Mouse (Mus musculus) kidney, embryonic 15.5 days (tissue): ENCODE data around the gene Acadm. TPM values are rescaled to one million over a fixed set of nuclear protein-coding genes. Genes with fewer than 3 reads are reported as not detected.

Experiments
- ATAC-seq: fragments of 200-750 bp; cut with Nextera tagmentation; replicated peaks from 2 replicates; pipeline ENCODE4 v1.8.0; 2017; ENCODE audit warnings: moderate TSS enrichment; ENCODE audit not compliant: low FRiP score
- H3K27ac ChIP-seq: fragments of 300-500 bp; sonication (generic); 2 replicates; pipeline ENCODE4 v1.5.1; 2015; ENCODE audit warnings: mild to moderate bottlenecking, inconsistent platforms
- H3K27me3 ChIP-seq: fragments of 300-500 bp; sonication (generic); 2 replicates; pipeline ENCODE4 v1.6.1; 2015; ENCODE audit warnings: inconsistent platforms
- H3K36me3 ChIP-seq: fragments of 300-500 bp; sonication (generic); 2 replicates; pipeline ENCODE4 v1.6.1; 2015; ENCODE audit warnings: inconsistent platforms
- H3K4me1 ChIP-seq: fragments of 300-500 bp; sonication (generic); 2 replicates; pipeline ENCODE4 v1.6.1; 2015; ENCODE audit warnings: inconsistent platforms
- H3K4me2 ChIP-seq: fragments of 300-500 bp; sonication (generic); 2 replicates; pipeline ENCODE4 v1.6.1; 2015; ENCODE audit warnings: moderate library complexity, mild to moderate bottlenecking, inconsistent platforms
- H3K4me3 ChIP-seq: fragments of 300-500 bp; sonication (generic); replicated peaks from 2 replicates; pipeline ENCODE4 v1.5.1; 2015; ENCODE audit warnings: mild to moderate bottlenecking, inconsistent platforms
- H3K9ac ChIP-seq: fragments of 300-500 bp; sonication (generic); 2 replicates; pipeline ENCODE4 v1.6.1; 2015; ENCODE audit warnings: mild to moderate bottlenecking, inconsistent platforms
- H3K9me3 ChIP-seq: fragments of 300-500 bp; sonication (generic); replicated peaks from 2 replicates; pipeline ENCODE4 v1.6.1; 2016; ENCODE audit warnings: inconsistent platforms
- WGBS: fragments of 180-500 bp; shearing (Covaris S2); methylation state at CpG from one replicate; pipeline ENCODE4 v1.1.7; 2015; ENCODE audit warnings: mixed read lengths; 5-methylcytosine and 5-hydroxymethylcytosine counted together
- polyA plus RNA-seq: library from polyadenylated mRNA; unstranded; fragments of >200 nt; fragmentation: Nextera tagmentation; extraction: Ambion mirVana; gene quantifications from 2 replicates; pipeline ENCODE4 v1.2.1, GENCODE M21; 2015

Gene Acadm
- 113 and 122 TPM in 2 replicates for polyA plus RNA-seq

DNA sequence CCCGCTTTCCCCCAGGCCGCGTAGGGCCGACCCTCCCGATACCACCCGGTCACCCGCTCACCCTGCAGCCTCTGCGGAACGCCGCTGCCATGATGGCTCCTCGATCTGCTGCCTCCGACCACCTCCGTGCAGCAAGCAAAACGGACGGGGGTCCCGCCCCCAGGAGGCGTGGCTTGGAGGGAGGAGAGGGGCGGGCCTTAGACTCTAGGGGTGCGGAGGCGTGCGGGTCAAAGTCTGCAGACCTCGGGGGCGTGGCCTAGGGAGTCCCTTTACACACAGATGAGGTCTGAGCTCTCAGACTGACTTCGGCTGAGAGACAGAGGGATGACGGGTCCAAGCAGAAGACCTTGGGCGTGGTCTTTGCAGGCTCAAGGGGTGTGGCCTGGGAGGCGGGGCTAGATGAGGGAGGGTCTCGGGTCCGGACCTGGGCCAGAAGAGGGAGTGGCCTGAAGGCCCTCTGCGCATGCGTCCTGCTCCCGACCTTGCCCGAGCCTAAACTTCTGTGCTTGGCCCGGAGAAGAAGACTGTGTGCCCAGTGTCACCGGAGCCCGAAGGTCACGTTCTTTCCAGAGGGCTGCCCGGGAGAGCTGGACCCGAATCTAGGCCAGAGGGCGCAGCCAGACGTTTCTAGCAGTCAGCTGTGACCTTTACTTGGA, at the start of gene Acadm:
Gene Acadm, minus strand, starts transcription at position 298 of the 656 bp plus-strand sequence.
- Histone ChIP-seq H3K36me3 (peaks cover 22% of the 10 kb centered on the region), H3K9me3 (no peaks in the 10 kb centered on the region), H3K27me3 (no peaks in the 10 kb centered on the region), H3K4me1 (peaks cover 18% of the 10 kb centered on the region), H3K4me3 (peak within 1 kb of the TSS; percentile 90), H3K27ac (peak within 1 kb of the TSS; percentile 92), H3K4me2 (peak within 1 kb of the TSS; percentile 74), H3K9ac (peak within 1 kb of the TSS; percentile 79)
- WGBS = under 1% methylated on average over 41 of the region's 41 CpGs
- peak; percentile 98 for ATAC-seq

DNA sequence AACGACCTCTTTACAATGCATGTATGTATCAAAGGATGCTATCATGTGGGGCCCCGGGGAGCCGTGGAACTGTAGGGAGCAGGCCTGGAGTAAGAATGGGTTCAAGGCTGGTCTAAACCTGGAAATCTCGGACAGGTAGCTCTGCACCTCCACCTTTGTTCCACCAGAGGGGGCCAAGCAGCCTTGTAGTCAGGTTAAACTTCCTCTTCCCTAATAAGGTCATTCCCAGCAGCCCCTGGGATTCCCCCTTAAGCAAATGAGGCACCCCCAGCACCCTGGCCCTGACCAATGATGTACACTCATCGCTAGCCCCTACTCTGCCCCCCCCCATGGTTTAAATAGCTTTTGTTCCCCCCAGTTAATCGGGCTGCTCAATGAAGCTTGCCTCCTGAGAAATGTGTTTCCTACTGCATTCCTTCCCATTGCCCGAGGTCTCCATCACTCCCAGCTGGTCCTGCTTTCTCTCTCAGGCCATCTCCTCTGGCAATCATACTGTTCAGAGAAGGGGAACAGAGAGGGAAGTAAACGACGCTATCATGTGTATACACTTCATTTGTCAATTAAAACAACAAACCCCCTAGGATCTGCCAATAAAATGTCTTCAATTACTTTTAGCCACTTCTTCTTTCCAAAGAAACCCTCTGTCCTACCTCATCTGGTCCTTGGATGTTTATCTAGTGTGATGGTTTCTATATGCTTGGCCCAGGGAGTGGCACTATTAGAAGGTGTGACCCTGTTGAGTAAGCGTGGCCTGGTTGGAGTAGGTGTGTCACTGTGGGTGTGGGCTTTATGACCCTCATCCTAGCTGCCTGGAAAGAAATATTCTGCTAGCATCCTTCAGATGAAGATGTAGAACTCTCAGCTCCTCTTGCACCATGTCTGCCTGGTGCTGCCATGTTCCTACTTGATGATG, 40.3 kb upstream of the Acadm start:
- WGBS = 49% methylated on average over 10 of the region's 10 CpGs
- Histone ChIP-seq H3K4me1 (0 out of 2 replicates have a peak, but pooled peaks cover 2% of the 10 kb centered on the region), H3K36me3 (no peaks in the 10 kb centered on the region), H3K4me3 (no peak overlapping the region), H3K27ac (no peak overlapping the region), H3K4me2 (0 out of 2 replicates have a peak overlapping the region, but pooled peaks have one; percentile 14), H3K27me3 (no peaks in the 10 kb centered on the region), H3K9me3 (no peaks in the 10 kb centered on the region), H3K9ac (no peak overlapping the region)
- peak; percentile 78 for ATAC-seq

- Histone ChIP-seq H3K36me3 (no peaks in the 10 kb centered on the region), H3K4me1 (0 out of 2 replicates have a peak, but pooled peaks cover 2% of the 10 kb centered on the region), H3K9me3 (no peaks in the 10 kb centered on the region), H3K27me3 (0 out of 2 replicates have a peak, but pooled peaks cover 8% of the 10 kb centered on the region), H3K9ac (no peak overlapping the region), H3K4me2 (no peak overlapping the region), H3K27ac (no peak overlapping the region), H3K4me3 (no peak overlapping the region)
- ATAC-seq = no peak
- WGBS = 60% methylated on average over 2 of the region's 2 CpGs
These were observed 36.2 kb upstream of the Acadm start for GRCm38 (mm10) chr3:153980611-153981010.

- Histone ChIP-seq H3K9ac (no peak overlapping the region), H3K4me3 (no peak overlapping the region), H3K36me3 (no peaks in the 10 kb centered on the region), H3K9me3 (no peaks in the 10 kb centered on the region), H3K27me3 (peaks cover 47% of the 10 kb centered on the region), H3K4me1 (peaks cover 25% of the 10 kb centered on the region), H3K4me2 (no peak overlapping the region), H3K27ac (no peak overlapping the region)
- WGBS = 81% methylated on average over 7 of the region's 7 CpGs
- no peak for ATAC-seq
These were observed 31.4 kb upstream of the Acadm start for GRCm38 (mm10) chr3:153975791-153976190.

GRCm38 (mm10) chr3:153975060-153975459, 30.6 kb upstream of the Acadm start:
- Histone ChIP-seq H3K27ac (no peak overlapping the region), H3K4me2 (no peak overlapping the region), H3K4me1 (peaks cover 25% of the 10 kb centered on the region), H3K36me3 (no peaks in the 10 kb centered on the region), H3K9ac (no peak overlapping the region), H3K9me3 (no peaks in the 10 kb centered on the region), H3K27me3 (peaks cover 52% of the 10 kb centered on the region), H3K4me3 (no peak overlapping the region)
- no peak for ATAC-seq
- 9% methylated on average over 6 of the region's 6 CpGs for WGBS

- Histone ChIP-seq H3K4me2 (peak overlapping the region; percentile 99), H3K4me1 (peaks cover 25% of the 10 kb centered on the region), H3K36me3 (no peaks in the 10 kb centered on the region), H3K9me3 (no peaks in the 10 kb centered on the region), H3K4me3 (peak overlapping the region; percentile 58), H3K27me3 (peaks cover 54% of the 10 kb centered on the region), H3K9ac (peak overlapping the region; percentile 49), H3K27ac (no peak overlapping the region)
- WGBS = 7% methylated on average over 21 of the region's 21 CpGs
- ATAC-seq = peak; percentile 41
These were observed 29.7 kb upstream of the Acadm start for GRCm38 (mm10) chr3:153973949-153974760.

DNA sequence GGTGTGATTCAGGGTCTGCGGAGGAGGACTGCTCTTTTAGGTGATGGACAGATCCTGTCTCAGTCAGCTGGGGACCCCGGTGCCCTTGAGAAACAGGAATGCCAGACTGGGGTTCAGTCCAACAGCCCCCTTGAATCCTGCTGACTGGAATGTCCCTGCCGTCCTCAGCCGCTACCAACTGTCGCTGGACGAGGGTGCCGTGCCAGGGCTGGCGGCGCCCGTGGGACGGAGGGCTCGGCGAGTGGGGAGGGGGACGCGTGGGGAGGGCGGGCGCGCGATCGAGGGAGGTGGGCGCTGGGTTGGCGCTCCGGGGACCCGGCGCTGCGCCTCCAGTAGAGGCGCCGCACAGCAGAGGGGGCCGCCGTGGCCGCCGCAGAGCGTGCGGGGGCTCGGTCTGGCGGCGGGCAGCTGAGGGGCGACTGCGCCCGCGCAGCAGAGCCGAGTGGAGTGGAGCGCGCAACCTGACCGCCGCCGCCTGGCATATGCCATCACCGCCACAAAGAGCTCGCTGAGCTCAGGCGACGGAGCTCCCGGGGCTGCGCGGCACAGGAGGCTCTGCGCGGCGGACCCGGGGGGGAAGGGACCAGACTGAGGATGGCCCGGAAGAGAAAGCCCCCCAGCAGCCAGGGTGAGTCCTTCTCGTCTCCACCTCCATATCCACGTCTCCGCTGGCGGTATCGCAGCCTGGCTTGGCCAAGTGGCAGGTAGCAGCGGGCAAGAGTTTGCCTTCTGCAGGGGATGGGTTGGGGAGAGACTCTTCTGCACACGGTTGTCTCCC, 28.9 kb upstream of the Acadm start, which contains the start of gene Slc44a5:
Gene Slc44a5, plus strand, starts transcription at position 266 of the 778 bp plus-strand sequence.
- H3K9ac ChIP-seq = peak within 1 kb of the TSS; percentile 49
- H3K9me3 ChIP-seq = no peaks in the 10 kb centered on the region
- H3K27ac ChIP-seq = no peak within 1 kb of the TSS
- peak within 1 kb of the TSS; percentile 99 for H3K4me2 ChIP-seq
- no peaks in the 10 kb centered on the region for H3K36me3 ChIP-seq
- H3K27me3 ChIP-seq = peaks cover 54% of the 10 kb centered on the region
- WGBS = under 1% methylated on average over 61 of the region's 66 CpGs
- H3K4me3 ChIP-seq = peak within 1 kb of the TSS; percentile 58
- peak; percentile 87 for ATAC-seq
- peaks cover 25% of the 10 kb centered on the region for H3K4me1 ChIP-seq

DNA sequence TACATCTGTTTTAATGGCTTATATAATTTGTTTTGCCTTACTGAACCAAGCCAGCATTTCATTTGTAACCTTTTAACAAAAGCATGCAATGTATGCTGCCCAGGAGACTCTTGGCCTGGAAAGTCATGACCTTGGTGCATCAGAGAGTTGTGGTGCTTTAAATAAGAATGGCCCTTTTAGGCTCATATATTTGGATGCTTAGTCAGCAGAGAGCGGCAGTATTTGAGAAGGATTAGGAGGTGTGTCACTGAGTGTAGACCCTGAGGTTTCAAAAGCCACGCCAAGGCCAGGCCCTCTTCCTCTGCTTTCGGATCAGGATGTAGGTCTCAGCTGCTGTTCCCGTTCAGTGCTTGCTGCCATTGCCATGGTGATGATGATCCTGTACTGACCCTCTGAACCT, 25.0 kb upstream of the Acadm start:
- no peak overlapping the region for H3K9ac ChIP-seq
- H3K4me1 ChIP-seq = peaks cover 20% of the 10 kb centered on the region
- 75% methylated on average over 4 of the region's 4 CpGs for WGBS
- peaks cover 35% of the 10 kb centered on the region for H3K27me3 ChIP-seq
- H3K4me3 ChIP-seq = no peak overlapping the region
- ATAC-seq = no peak
- no peaks in the 10 kb centered on the region for H3K36me3 ChIP-seq
- H3K9me3 ChIP-seq = no peaks in the 10 kb centered on the region
- H3K27ac ChIP-seq = no peak overlapping the region
- no peak overlapping the region for H3K4me2 ChIP-seq

DNA sequence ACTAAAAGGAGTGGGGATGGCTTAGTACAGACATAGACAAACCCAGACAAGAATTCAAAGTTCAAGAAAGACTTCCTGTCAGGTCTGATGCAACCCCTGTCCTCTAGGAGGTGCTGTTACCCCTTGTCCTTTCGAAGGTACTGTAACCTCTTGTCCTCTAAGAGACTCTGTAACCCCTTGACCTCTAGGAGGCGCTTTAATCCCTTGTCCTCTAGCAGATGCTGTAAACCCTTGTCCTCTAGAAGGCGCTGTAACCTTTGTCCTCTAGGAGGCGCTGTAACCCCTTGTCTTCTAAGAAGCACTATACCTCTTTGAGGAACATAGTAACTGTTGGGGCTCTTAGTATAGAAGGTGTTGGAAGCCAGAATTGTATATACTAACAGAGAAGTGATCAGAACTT, 24.1 kb upstream of the Acadm start:
- no peak overlapping the region for H3K9ac ChIP-seq
- H3K27ac ChIP-seq = no peak overlapping the region
- H3K4me2 ChIP-seq = no peak overlapping the region
- peaks cover 26% of the 10 kb centered on the region for H3K27me3 ChIP-seq
- peaks cover 11% of the 10 kb centered on the region for H3K4me1 ChIP-seq
- H3K9me3 ChIP-seq = no peaks in the 10 kb centered on the region
- WGBS = 49% methylated on average over 4 of the region's 4 CpGs
- H3K36me3 ChIP-seq = no peaks in the 10 kb centered on the region
- ATAC-seq = no peak
- no peak overlapping the region for H3K4me3 ChIP-seq

- ATAC-seq = 0 out of 2 replicates have a peak, but pooled peaks have one; percentile 61
- Histone ChIP-seq H3K27ac (no peak overlapping the region), H3K4me2 (no peak overlapping the region), H3K9ac (no peak overlapping the region), H3K27me3 (peaks cover 15% of the 10 kb centered on the region), H3K36me3 (no peaks in the 10 kb centered on the region), H3K4me1 (0 out of 2 replicates have a peak, but pooled peaks cover 4% of the 10 kb centered on the region), H3K9me3 (no peaks in the 10 kb centered on the region), H3K4me3 (no peak overlapping the region)
- 77% methylated on average over 5 of the region's 5 CpGs for WGBS
These were observed 23.0 kb upstream of the Acadm start for GRCm38 (mm10) chr3:153967447-153967846.
